Mouse (Mus musculus) liver, embryonic 16.5 days (tissue): Measurements from ENCODE around the gene Mreg. TPM values are rescaled to one million over a fixed set of nuclear protein-coding genes. Genes with fewer than 3 reads are reported as not detected.

Source experiments
- ATAC-seq: fragments of 200-750 bp; cut with Nextera tagmentation; 2 replicates; pipeline ENCODE4 v1.8.0; 2017; ENCODE audit warnings: low read depth, mild to moderate bottlenecking, moderate number of reproducible peaks, moderate library complexity
- H3K27ac ChIP-seq: fragments of 300-500 bp; sonication (generic); 2 replicates; pipeline ENCODE4 v1.5.1; 2014; ENCODE audit warnings: mild to moderate bottlenecking, low read length
- H3K27me3 ChIP-seq: fragments of 300-500 bp; sonication (generic); 2 replicates; pipeline ENCODE4 v1.6.1; 2014; ENCODE audit warnings: low read depth, low read length, mixed read lengths; ENCODE audit not compliant: control insufficient read depth, insufficient read depth
- H3K36me3 ChIP-seq: fragments of 300-500 bp; sonication (generic); 2 replicates; pipeline ENCODE4 v1.6.1; 2014; ENCODE audit warnings: mild to moderate bottlenecking; ENCODE audit not compliant: control insufficient read depth, insufficient read depth
- H3K4me1 ChIP-seq: fragments of 300-500 bp; sonication (generic); 2 replicates; pipeline ENCODE4 v1.6.1; 2014; ENCODE audit warnings: low read depth, low read length, mixed read lengths; ENCODE audit not compliant: control insufficient read depth
- H3K4me2 ChIP-seq: fragments of 300-500 bp; sonication (generic); 2 replicates; pipeline ENCODE4 v1.6.1; 2014; ENCODE audit warnings: low read depth, low read length, mixed read lengths
- H3K4me3 ChIP-seq: fragments of 300-500 bp; sonication (generic); 2 replicates; pipeline ENCODE4 v1.5.1; 2014; ENCODE audit warnings: low read depth, mild to moderate bottlenecking, low read length
- H3K9ac ChIP-seq: fragments of 300-500 bp; sonication (generic); 2 replicates; pipeline ENCODE4 v1.6.1; 2014; ENCODE audit warnings: low read depth, low read length
- H3K9me3 ChIP-seq: fragments of 300-500 bp; sonication (generic); replicated peaks from 2 replicates; pipeline ENCODE4 v1.6.1; 2016; ENCODE audit warnings: low read length; ENCODE audit not compliant: control insufficient read depth
- WGBS: fragments of 180-500 bp; shearing (Covaris S2); extraction: QIAGEN DNeasy Blood & Tissue Kit; methylation state at CpG from one replicate; pipeline ENCODE4 v1.1.7; 2014; ENCODE audit not compliant: insufficient replicate concordance; 5-methylcytosine and 5-hydroxymethylcytosine counted together
- polyA plus RNA-seq: library from polyadenylated mRNA; unstranded; fragments of >200 nt; fragmentation: Nextera tagmentation; extraction: Ambion mirVana; gene quantifications from 2 replicates; pipeline ENCODE4 v1.2.1, GENCODE M21; 2015

The Mreg gene
- polyA plus RNA-seq, 1 experiment from 2014 or later, result 8.0 TPM

DNA sequence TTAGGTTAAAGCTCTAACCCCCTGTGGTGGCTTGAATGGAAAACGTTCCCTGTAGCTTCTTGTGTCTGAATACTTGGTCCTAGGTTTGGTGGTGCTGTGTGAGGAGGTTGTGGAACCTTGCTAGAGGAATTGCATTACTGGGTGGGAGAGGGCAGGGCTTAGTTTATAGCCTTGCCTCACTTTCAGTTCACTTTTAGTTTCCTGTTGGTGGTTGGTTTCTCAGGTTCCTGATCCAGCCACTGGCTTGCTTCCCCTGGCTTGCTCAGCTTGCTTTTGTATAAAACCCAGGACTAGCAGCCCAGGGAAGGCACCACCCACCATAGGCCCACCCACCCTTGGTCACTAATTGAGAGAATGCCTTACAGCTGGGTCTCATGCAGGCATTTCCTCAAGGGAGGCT is 77.6 kb downstream of the Mreg start:
- ATAC-seq, result no peak
- 53% methylated on average over 1 of the region's 1 CpGs for WGBS
- Histone ChIP-seq H3K9ac (no peak overlapping the region), H3K4me3 (no peak overlapping the region), H3K9me3 (no peaks in the 10 kb centered on the region), H3K36me3 (no peaks in the 10 kb centered on the region), H3K27me3 (no peaks in the 10 kb centered on the region), H3K27ac (no peak overlapping the region), H3K4me1 (no peaks in the 10 kb centered on the region), H3K4me2 (no peak overlapping the region)

DNA sequence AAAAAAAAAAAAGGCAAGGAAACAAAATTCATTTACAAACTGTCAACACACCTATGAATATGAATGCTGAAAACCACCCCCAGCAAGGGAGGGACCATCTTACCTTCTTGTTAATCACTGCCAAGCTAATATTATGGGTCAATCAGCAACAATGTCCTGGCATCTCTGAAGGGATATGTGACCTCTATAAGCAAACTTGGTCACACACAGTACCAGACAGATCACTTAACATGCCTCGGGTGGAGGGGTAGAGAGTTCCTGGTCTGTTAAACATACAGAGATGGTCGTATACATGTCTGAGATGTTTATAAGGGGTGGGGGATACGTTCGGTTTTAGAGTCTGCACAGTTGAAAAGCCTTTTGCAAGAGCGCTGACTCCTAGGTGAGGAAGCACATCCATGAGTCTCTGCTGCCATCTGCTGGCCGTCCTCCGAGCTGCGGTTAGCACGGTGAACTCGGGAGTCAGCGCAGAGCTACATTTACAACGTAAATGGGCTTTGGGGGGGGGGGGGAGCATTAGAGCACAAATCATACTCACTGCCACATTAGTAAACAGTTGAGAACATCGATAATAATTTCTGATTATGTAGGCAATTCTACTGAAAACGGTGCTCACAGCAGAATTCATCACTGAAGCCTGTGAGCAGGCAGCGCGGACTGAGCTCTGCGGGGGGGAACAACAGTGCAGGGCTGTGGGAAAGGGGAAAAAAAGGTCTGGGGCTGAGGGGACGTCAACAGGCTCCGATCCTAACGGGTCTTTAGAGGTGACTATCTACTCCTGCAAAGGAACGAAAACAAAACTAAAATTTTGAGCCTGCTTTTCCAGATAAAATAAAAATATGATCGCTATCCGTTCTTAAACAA is 88.4 kb downstream of the Mreg start:
- Histone ChIP-seq H3K4me2 (no peak overlapping the region), H3K9me3 (no peaks in the 10 kb centered on the region), H3K4me3 (no peak overlapping the region), H3K27ac (no peak overlapping the region), H3K36me3 (no peaks in the 10 kb centered on the region), H3K27me3 (no peaks in the 10 kb centered on the region), H3K9ac (no peak overlapping the region), H3K4me1 (no peaks in the 10 kb centered on the region)
- 27% methylated on average over 23 of the region's 23 CpGs for WGBS
- ATAC-seq, result no peak

- Histone ChIP-seq H3K9me3 (no peaks in the 10 kb centered on the region), H3K4me3 (no peak overlapping the region), H3K27me3 (no peaks in the 10 kb centered on the region), H3K27ac (no peak overlapping the region), H3K36me3 (no peaks in the 10 kb centered on the region), H3K4me1 (no peaks in the 10 kb centered on the region), H3K4me2 (no peak overlapping the region), H3K9ac (no peak overlapping the region)
- 77% methylated on average over 17 of the region's 17 CpGs for WGBS
- ATAC-seq, result no peak
Measured at GRCm38 (mm10) chr1:72121608-72122185, 90.4 kb downstream of the Mreg start.

GRCm38 (mm10) chr1:72119981-72120380 is 92.1 kb downstream of the Mreg start:
- 57% methylated on average over 4 of the region's 4 CpGs for WGBS
- H3K36me3 ChIP-seq, result no peaks in the 10 kb centered on the region
- H3K4me1 ChIP-seq, result no peaks in the 10 kb centered on the region
- H3K4me2 ChIP-seq, result no peak overlapping the region
- H3K4me3 ChIP-seq, result no peak overlapping the region
- no peaks in the 10 kb centered on the region for H3K27me3 ChIP-seq
- no peaks in the 10 kb centered on the region for H3K9me3 ChIP-seq
- H3K27ac ChIP-seq, result no peak overlapping the region
- no peak overlapping the region for H3K9ac ChIP-seq
- ATAC-seq, result no peak

DNA sequence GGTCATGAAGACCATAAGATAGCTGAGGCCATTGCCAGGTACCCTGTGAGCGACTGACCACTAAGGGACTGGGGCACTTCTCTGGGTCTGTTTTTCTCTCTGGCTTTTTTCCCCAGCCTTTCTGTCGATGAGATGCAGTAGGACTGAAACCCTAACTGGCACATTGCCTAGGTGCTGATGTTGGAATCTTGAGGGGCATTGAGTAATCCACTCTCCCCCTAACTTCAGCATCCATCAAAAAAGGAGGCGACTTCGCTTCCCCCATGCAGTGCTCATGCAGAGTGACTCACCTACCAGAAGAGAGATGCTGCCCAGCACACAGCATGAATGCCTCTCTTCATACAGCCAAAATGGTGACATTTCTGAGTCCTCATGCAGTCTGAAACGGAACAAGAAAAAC is 97.9 kb downstream of the Mreg start:
- ATAC-seq, result no peak
- WGBS, result 68% methylated on average over 5 of the region's 5 CpGs

More for the DNA sequence above, 97.9 kb downstream of the Mreg start:
- no peak overlapping the region for H3K27ac ChIP-seq
- H3K9me3 ChIP-seq, result no peaks in the 10 kb centered on the region
- no peak overlapping the region for H3K9ac ChIP-seq
- no peaks in the 10 kb centered on the region for H3K4me1 ChIP-seq
- no peak overlapping the region for H3K4me3 ChIP-seq
- H3K36me3 ChIP-seq, result no peaks in the 10 kb centered on the region
- no peak overlapping the region for H3K4me2 ChIP-seq
- no peaks in the 10 kb centered on the region for H3K27me3 ChIP-seq

Other genes with a start within 250 kb of the Mreg start
- gene Pecr, start 72.0 kb upstream of the Mreg start, polyA plus RNA-seq, result 75.9 and 84.2 TPM in 2 replicates
- gene Tmem169, start 72.1 kb upstream of the Mreg start, polyA plus RNA-seq, result 0.45 and 0.72 TPM in 2 replicates
- gene Xrcc5, start 95.1 kb upstream of the Mreg start, polyA plus RNA-seq, result 14.0 and 14.9 TPM in 2 replicates